Mouse (Mus musculus): ENCODE results near the gene Dnmt3l.

GRCm38 (mm10) chr10:78009945-78010293 lies 31.8 kb upstream of the Dnmt3l start, which contains the start of gene Pfkl:
- TF ChIP-seq CTCF (conservative IDR thresholded peaks at IDR 0.05; ENCODE audit: low read length) (no peak), POU5F1 (IDR thresholded peaks at IDR 0.05; ENCODE audit: borderline replicate concordance, low read length) (no peak)
